Mouse (Mus musculus): Measurements from ENCODE around the gene Sox18.

- no peak for TF ChIP-seq POLR2A (IDR thresholded peaks at IDR 0.05; ENCODE audit: control insufficient read depth, low read depth, low read length)
- no peak for TF ChIP-seq CTCF (IDR thresholded peaks at IDR 0.05; ENCODE audit: control insufficient read depth, insufficient read depth, insufficient replicate concordance, low read depth, low read length)
Measured at GRCm38 (mm10) chr2:181648926-181649325, 22.5 kb downstream of the Sox18 start.

Measured in testis, adult 2 months (tissue).